Mouse (Mus musculus) liver, adult 2 months (tissue): Measurements from ENCODE around the gene Atox1. TPM values are rescaled to one million over a fixed set of nuclear protein-coding genes. Genes with fewer than 3 reads are reported as not detected.

Experiments
- DNase-seq: peaks from one replicate; pipeline ENCODE4 v3.0.0-alpha.2; 2011; ENCODE audit warnings: low read depth, low spot score; ENCODE audit errors: extremely low read depth
- H3K27ac ChIP-seq: fragments of 200-500 bp; replicated peaks from 2 replicates; pipeline ENCODE4 v1.5.1; 2012; ENCODE audit warnings: low read depth, mild to moderate bottlenecking, control low read depth, inconsistent platforms, low read length; ENCODE audit not compliant: insufficient read depth
- H3K27me3 ChIP-seq: fragments of 200-500 bp; 2 replicates; pipeline ENCODE4 v1.6.1; 2012; ENCODE audit warnings: mild to moderate bottlenecking, moderate library complexity, low read length, inconsistent platforms; ENCODE audit not compliant: control insufficient read depth, insufficient read depth
- H3K36me3 ChIP-seq: fragments of 200-500 bp; 2 replicates; pipeline ENCODE4 v1.6.1; 2012; ENCODE audit warnings: low read length, inconsistent platforms; ENCODE audit not compliant: control insufficient read depth, insufficient read depth
- H3K4me1 ChIP-seq: fragments of 200-500 bp; 2 replicates; pipeline ENCODE4 v1.6.1; 2011; ENCODE audit warnings: low read length; ENCODE audit not compliant: control insufficient read depth, insufficient read depth
- H3K4me3 ChIP-seq: fragments of 200-500 bp; 2 replicates; pipeline ENCODE4 v1.5.1; 2011; ENCODE audit warnings: low read depth, mild to moderate bottlenecking, control low read depth, low read length, moderate library complexity; ENCODE audit not compliant: insufficient read depth
- H3K79me2 ChIP-seq: fragments of 200-500 bp; 2 replicates; pipeline ENCODE4 v1.6.1; 2012; ENCODE audit warnings: inconsistent platforms, mild to moderate bottlenecking, low read length, moderate library complexity; ENCODE audit not compliant: control insufficient read depth, insufficient read depth
- H3K9ac ChIP-seq: fragments of 200-500 bp; 2 replicates; pipeline ENCODE4 v1.6.1; 2012; ENCODE audit warnings: low read depth, mild to moderate bottlenecking, control low read depth, inconsistent platforms, low read length
- CTCF ChIP-seq: fragments of 200-500 bp; IDR thresholded peaks from 2 replicates; pipeline ENCODE4 v1.5.1; 2011; ENCODE audit warnings: low read depth, low read length, control low read depth
- POLR2A ChIP-seq: fragments of 200-500 bp; IDR thresholded peaks from 2 replicates; pipeline ENCODE4 v1.6.1; 2011; ENCODE audit warnings: low read length, control low read depth; ENCODE audit not compliant: insufficient read depth; ENCODE audit errors: extremely low read depth
- WGBS: fragments of 180-500 bp; shearing (Covaris S2); methylation state at CpG from one replicate; pipeline ENCODE4 v1.1.7; 2018; 5-methylcytosine and 5-hydroxymethylcytosine counted together
- polyA plus RNA-seq: library from polyadenylated mRNA; depleted of rRNA; stranded (reverse); fragments of >200 nt; gene quantifications from 2 replicates; pipeline ENCODE4 v1.2.3, GENCODE M21; 2012
- total RNA-seq: library from RNA; depleted of rRNA; stranded (reverse); fragments of >200 nt; gene quantifications from 2 replicates; pipeline ENCODE4 v1.2.3, GENCODE M21; 2014

Gene Atox1
- total and polyA plus RNA-seq, 2 experiments: 220 to 464 TPM

GRCm38 (mm10) chr11:55415036-55415704 lies 45.9 kb downstream of the Atox1 start:
- H3K27ac ChIP-seq: peak overlapping the region; percentile 15; the same call in 1 of the 2 replicates
- no peak overlapping the region for H3K4me3 ChIP-seq
- H3K27me3 ChIP-seq: no peaks in the 10 kb centered on the region
- no peaks in the 10 kb centered on the region for H3K79me2 ChIP-seq
- TF ChIP-seq POLR2A (no peak), CTCF (no peak)
- H3K36me3 ChIP-seq: no peaks in the 10 kb centered on the region
- WGBS: 62% methylated on average over 9 of the region's 9 CpGs
- no peak overlapping the region for H3K9ac ChIP-seq
- no peak for DNase-seq
- H3K4me1 ChIP-seq: peaks cover 2% of the 10 kb centered on the region; the same call in 1 of the 2 replicates

DNA sequence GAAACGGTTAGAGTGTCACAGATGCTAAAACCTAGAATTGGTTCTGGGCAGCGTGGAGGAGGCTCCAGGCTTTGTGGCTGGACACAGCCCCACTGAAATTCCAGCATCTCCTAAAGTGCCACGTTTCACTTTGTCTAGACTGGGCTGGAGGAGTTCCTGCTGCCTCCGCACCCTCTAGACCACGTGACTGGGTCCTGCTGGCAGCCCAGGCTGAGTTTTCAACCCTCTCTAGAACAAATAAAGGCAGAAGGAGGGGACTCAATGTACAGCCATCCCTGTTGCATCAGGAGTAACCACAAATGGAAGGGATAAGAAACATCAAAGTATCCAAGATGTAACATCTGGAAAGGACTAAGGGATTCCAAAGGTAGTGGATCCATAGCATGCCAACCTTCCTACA lies 46.7 kb downstream of the Atox1 start:
- WGBS: 49% methylated on average over 5 of the region's 5 CpGs
- DNase-seq: no peak

DNA sequence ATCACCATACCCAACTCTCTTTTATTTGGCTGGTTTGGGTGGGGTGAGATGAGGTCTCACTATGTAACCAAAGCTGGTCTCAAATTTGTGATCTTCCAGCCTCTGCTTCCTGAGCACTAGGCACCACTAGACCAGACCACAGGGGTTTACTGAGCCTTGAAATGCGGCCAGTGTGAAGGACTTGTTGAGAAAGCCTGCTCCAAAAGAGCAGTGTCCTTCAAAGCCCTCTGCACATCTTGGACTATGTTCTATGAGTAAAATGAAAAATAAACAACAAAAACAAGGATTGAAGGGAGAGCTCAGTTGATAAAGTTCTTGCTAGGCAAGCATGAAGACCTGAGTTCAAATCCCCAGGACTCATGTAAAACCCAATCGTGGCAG lies 47.6 kb downstream of the Atox1 start:
- no peaks in the 10 kb centered on the region for H3K79me2 ChIP-seq
- TF ChIP-seq CTCF (no peak), POLR2A (no peak)
- no peak for DNase-seq
- no peaks in the 10 kb centered on the region for H3K36me3 ChIP-seq
- no peak overlapping the region for H3K27ac ChIP-seq
- WGBS: 86% methylated on average over 2 of the region's 2 CpGs
- no peaks in the 10 kb centered on the region for H3K27me3 ChIP-seq
- H3K9ac ChIP-seq: no peak overlapping the region
- H3K4me3 ChIP-seq: no peak overlapping the region
- H3K4me1 ChIP-seq: peaks cover 2% of the 10 kb centered on the region; the same call in 1 of the 2 replicates

More for the DNA sequence above, 46.7 kb downstream of the Atox1 start:
- H3K27ac ChIP-seq: 0 out of 2 replicates have a peak overlapping the region, but pooled peaks have one; percentile 8
- TF ChIP-seq CTCF: no peak
- TF ChIP-seq POLR2A: no peak
- H3K27me3 ChIP-seq: no peaks in the 10 kb centered on the region
- H3K36me3 ChIP-seq: no peaks in the 10 kb centered on the region
- no peak overlapping the region for H3K4me3 ChIP-seq
- peaks cover 2% of the 10 kb centered on the region; the same call in 1 of the 2 replicates for H3K4me1 ChIP-seq
- no peaks in the 10 kb centered on the region for H3K79me2 ChIP-seq
- H3K9ac ChIP-seq: no peak overlapping the region

DNA sequence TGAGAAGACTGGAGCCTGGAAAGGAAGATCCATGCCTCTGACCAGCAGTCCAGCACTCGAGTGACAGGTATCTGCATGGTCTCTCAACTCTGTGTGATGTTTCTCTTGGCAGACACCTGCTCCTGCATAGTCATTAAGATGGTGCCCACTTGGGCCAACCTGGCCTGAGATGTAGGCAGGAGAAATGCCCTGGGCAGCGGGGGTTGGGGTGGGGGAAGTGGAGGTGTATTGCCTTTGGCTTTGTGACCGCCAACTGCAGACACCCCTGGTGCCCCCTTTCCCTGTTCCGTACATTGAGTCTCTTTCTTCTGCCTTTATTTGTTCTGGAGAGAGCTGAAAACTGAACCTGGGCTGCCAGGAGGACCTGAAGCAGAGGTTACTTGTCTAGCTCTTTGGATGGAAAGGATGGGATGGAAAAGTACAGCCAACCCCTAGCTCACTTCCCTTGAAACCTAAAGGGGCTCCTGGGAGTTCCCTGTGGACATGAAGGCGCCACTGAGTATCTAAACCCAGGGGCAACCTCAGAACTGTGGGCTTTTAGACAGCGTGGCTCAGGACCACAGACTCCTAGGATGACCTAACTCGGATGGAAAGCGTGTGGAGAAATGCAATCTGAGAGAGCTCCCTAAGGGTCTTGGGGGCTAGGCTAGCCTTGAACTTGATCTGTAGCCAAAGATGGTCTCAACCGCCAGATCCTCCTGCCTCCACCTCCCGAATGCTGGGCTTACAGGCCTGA lies 48.2 kb downstream of the Atox1 start:
- Histone ChIP-seq H3K36me3 (no peaks in the 10 kb centered on the region), H3K79me2 (no peaks in the 10 kb centered on the region), H3K27ac (no peak overlapping the region), H3K4me1 (peaks cover 2% of the 10 kb centered on the region; the same call in 1 of the 2 replicates), H3K27me3 (no peaks in the 10 kb centered on the region), H3K9ac (no peak overlapping the region), H3K4me3 (no peak overlapping the region)
- no peak for DNase-seq
- 88% methylated on average over 10 of the region's 10 CpGs for WGBS
- TF ChIP-seq CTCF (no peak), POLR2A (no peak)

DNA sequence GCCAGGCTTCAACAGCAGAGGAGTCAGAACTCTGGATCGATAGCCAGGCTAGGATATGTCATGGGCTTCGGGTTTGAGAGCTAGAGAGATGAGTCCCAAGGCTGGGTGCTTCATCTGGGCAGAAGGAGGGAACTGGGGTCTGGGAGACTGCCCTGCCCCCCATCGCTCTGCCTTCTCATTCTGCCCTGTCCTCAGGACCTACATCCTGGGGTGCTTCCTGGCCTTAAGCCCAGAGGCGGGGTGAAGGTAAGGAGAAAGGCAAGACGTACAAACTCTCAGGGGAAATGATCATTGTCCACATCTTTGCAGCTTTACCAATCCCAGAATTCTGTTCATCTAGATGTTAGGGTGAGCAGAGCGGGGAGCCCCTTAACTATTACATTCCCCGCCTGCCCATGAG lies 49.0 kb downstream of the Atox1 start:
- peak overlapping the region; percentile 19 for H3K27ac ChIP-seq
- H3K79me2 ChIP-seq: no peaks in the 10 kb centered on the region
- no peak overlapping the region for H3K9ac ChIP-seq
- H3K4me1 ChIP-seq: peaks cover 2% of the 10 kb centered on the region; the same call in 1 of the 2 replicates
- DNase-seq: no peak
- no peak overlapping the region for H3K4me3 ChIP-seq
- TF ChIP-seq POLR2A (no peak), CTCF (no peak)
- WGBS: 71% methylated on average over 7 of the region's 7 CpGs
- no peaks in the 10 kb centered on the region for H3K27me3 ChIP-seq
- no peaks in the 10 kb centered on the region for H3K36me3 ChIP-seq
